Mouse (Mus musculus): ENCODE measurements around the gene Mrps26. TPM values are rescaled to one million over a fixed set of nuclear protein-coding genes. Genes with fewer than 3 reads are reported as not detected.

The Mrps26 gene
- total and polyA plus RNA-seq, 2 experiments from 2014 or later = 67.7 to 120 TPM

DNA sequence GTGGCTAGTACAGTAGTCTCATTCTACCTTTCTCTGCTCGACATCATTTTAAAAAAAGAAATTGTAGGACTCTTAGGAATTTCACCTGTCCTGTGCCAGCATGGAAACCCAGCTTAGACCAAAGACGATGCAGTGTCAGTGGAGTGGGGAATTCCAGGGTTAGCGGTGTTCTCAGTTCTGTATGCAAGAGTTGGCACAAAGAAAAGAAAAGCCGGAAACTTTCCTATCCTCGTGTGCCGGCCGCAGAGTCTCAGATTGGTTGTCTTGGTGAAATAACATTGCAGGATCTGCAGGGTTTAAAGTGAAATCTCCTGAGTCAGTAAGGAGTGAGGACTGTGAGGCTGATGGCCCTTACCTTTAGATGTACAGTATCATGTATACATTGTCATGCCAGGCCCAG, 33.6 kb upstream of the Mrps26 start:
- H3K4me1 ChIP-seq (ENCODE audit: insufficient read depth, low read length) = no peaks in the 10 kb centered on the region
- ATAC-seq = no peak
- H3K4me2 ChIP-seq (ENCODE audit: low read depth, low read length) = no peak overlapping the region
- peaks cover 37% of the 10 kb centered on the region for H3K36me3 ChIP-seq (ENCODE audit: insufficient read depth, low read length)
- no peak for TF ChIP-seq CTCF (IDR thresholded peaks at IDR 0.05; ENCODE audit: low read depth)
- H3K4me3 ChIP-seq (ENCODE audit: low read length) = no peak overlapping the region
- H3K9ac ChIP-seq (replicated peaks; ENCODE audit: low read length) = no peak overlapping the region
- WGBS = 80% methylated on average over 7 of the region's 7 CpGs
- H3K27ac ChIP-seq = no peak overlapping the region
- H3K27me3 ChIP-seq (ENCODE audit: insufficient read depth, low read length) = no peaks in the 10 kb centered on the region
- H3K9me3 ChIP-seq (ENCODE audit: low read length) = no peaks in the 10 kb centered on the region
- no peak for DNase-seq (ENCODE audit: low spot score)

DNA sequence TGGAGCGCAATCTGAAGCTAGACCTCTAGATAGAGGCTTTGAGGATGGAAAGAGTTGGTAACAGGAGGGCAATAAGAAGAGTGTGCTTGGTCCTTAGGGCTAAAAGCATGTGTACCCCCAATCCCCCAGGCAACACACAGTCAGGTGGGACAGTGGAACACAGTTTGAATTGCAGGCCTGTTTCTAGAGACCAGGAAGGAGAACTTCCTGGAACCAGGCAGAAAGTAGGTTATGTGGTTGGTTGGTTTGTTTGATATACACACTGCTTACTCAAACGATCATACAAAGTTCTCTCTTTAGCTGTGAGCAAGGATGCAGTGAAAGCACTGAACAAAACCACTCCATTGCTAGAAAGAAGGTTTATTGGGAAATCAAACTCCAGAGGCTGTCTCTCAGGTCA, 31.3 kb upstream of the Mrps26 start:
- Histone ChIP-seq H3K36me3 (ENCODE audit: insufficient read depth, low read length) (peaks cover 46% of the 10 kb centered on the region), H3K4me2 (ENCODE audit: low read depth, low read length) (no peak overlapping the region), H3K27ac (no peak overlapping the region), H3K4me1 (ENCODE audit: insufficient read depth, low read length) (no peaks in the 10 kb centered on the region), H3K27me3 (ENCODE audit: insufficient read depth, low read length) (no peaks in the 10 kb centered on the region), H3K4me3 (ENCODE audit: low read length) (no peak overlapping the region), H3K9me3 (ENCODE audit: low read length) (no peaks in the 10 kb centered on the region), H3K9ac (replicated peaks; ENCODE audit: low read length) (no peak overlapping the region)
- WGBS = 93% methylated on average over 2 of the region's 2 CpGs
- TF ChIP-seq CTCF (IDR thresholded peaks at IDR 0.05; ENCODE audit: low read depth) = no peak
- DNase-seq (ENCODE audit: low spot score) (no peak), ATAC-seq (no peak)

DNA sequence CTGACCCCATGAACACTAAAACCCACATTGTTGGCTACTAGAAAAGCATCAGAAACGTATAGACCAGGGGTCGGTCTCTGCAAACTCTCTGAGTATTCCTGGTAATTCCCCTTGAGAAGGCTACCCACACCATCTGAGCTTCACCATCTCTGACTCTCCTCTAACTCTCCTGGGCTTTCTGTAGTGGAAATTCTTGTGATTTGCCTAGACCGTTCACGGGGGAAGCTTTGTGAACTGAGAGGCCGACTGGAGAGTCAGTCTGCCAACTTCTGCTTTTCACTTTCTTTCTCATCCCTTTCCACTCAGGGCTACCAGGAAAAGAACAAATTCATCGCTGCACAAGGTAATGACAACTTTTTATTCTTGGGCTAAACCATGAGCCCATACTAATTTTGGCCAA, 28.5 kb upstream of the Mrps26 start:
- DNase-seq (ENCODE audit: low spot score) = no peak
- Histone ChIP-seq H3K27ac (no peak overlapping the region), H3K27me3 (ENCODE audit: insufficient read depth, low read length) (no peaks in the 10 kb centered on the region), H3K9ac (replicated peaks; ENCODE audit: low read length) (no peak overlapping the region), H3K36me3 (ENCODE audit: insufficient read depth, low read length) (peaks cover 63% of the 10 kb centered on the region), H3K4me2 (ENCODE audit: low read depth, low read length) (no peak overlapping the region), H3K9me3 (ENCODE audit: low read length) (no peaks in the 10 kb centered on the region), H3K4me1 (ENCODE audit: insufficient read depth, low read length) (no peaks in the 10 kb centered on the region), H3K4me3 (ENCODE audit: low read length) (no peak overlapping the region)
- no peak for TF ChIP-seq CTCF (IDR thresholded peaks at IDR 0.05; ENCODE audit: low read depth)
- ATAC-seq = no peak
- WGBS = 90% methylated on average over 6 of the region's 6 CpGs

DNA sequence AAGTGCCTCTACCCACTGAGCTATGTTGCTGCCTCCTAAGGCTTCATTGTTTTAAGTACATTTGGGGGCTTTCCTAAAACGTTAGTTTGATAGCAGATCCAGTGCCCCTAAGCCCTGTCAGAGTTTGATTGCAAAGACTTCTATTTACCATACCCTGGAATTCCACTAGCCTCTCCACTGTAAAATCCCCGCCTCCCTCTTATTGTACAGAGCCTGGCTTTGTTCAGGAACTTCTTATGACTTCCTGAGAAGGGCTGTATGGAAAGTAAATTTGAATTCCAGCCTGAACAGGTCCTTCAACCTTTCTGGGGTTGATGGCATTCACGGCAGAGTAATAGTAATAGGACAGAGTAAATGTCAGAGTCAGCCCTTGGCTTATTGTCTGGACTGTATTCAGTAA, 26.7 kb upstream of the Mrps26 start:
- WGBS = 78% methylated on average over 3 of the region's 3 CpGs

DNA sequence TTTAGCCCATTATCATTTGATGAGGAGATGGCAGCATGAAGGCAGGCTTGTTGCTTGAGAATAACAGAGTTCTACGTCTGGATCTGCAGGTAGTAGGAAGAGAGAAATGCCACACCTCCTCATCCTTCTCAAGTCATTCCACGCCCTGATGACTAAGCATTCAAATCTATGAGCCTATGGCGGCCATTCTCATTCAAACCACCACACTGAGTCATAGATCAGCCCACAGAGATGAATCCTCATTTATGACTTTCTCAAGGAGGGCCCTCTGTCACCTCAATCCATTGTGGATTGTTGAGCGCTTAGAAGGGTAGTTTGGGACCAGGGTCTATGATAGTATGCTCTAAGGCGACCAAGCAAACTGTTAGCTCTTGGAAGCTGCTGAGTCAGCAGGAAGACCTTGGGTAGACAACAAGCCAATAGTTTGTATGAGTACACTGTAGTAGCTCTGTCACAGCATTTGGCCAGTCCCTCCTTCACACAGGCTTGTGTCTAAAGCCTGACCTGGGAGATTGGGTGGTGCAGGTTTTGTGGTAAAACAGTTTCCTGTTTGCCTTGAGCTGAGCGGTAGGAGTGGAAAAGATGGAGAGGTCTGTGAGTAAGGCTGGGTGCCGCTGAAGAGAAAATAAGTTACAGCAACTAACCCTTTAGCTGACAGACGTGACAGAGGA, 24.5 kb upstream of the Mrps26 start:
- Histone ChIP-seq H3K27ac (no peak overlapping the region), H3K36me3 (ENCODE audit: insufficient read depth, low read length) (peaks cover 83% of the 10 kb centered on the region), H3K9me3 (ENCODE audit: low read length) (no peaks in the 10 kb centered on the region), H3K9ac (replicated peaks; ENCODE audit: low read length) (no peak overlapping the region), H3K4me2 (ENCODE audit: low read depth, low read length) (no peak overlapping the region), H3K4me1 (ENCODE audit: insufficient read depth, low read length) (no peaks in the 10 kb centered on the region), H3K4me3 (ENCODE audit: low read length) (no peak overlapping the region), H3K27me3 (ENCODE audit: insufficient read depth, low read length) (no peaks in the 10 kb centered on the region)
- DNase-seq (ENCODE audit: low spot score) (no peak), ATAC-seq (no peak)
- WGBS = 92% methylated on average over 8 of the region's 8 CpGs
- TF ChIP-seq CTCF (IDR thresholded peaks at IDR 0.05; ENCODE audit: low read depth) = no peak

More for the DNA sequence above, 26.7 kb upstream of the Mrps26 start:
- TF ChIP-seq CTCF (IDR thresholded peaks at IDR 0.05; ENCODE audit: low read depth) = no peak
- H3K9ac ChIP-seq (replicated peaks; ENCODE audit: low read length) = no peak overlapping the region
- no peak for DNase-seq (ENCODE audit: low spot score)
- H3K4me2 ChIP-seq (ENCODE audit: low read depth, low read length) = no peak overlapping the region
- H3K27me3 ChIP-seq (ENCODE audit: insufficient read depth, low read length) = no peaks in the 10 kb centered on the region
- H3K4me1 ChIP-seq (ENCODE audit: insufficient read depth, low read length) = no peaks in the 10 kb centered on the region
- H3K36me3 ChIP-seq (ENCODE audit: insufficient read depth, low read length) = peaks cover 80% of the 10 kb centered on the region
- H3K27ac ChIP-seq = no peak overlapping the region
- H3K4me3 ChIP-seq (ENCODE audit: low read length) = no peak overlapping the region
- ATAC-seq = no peak
- no peaks in the 10 kb centered on the region for H3K9me3 ChIP-seq (ENCODE audit: low read length)

DNA sequence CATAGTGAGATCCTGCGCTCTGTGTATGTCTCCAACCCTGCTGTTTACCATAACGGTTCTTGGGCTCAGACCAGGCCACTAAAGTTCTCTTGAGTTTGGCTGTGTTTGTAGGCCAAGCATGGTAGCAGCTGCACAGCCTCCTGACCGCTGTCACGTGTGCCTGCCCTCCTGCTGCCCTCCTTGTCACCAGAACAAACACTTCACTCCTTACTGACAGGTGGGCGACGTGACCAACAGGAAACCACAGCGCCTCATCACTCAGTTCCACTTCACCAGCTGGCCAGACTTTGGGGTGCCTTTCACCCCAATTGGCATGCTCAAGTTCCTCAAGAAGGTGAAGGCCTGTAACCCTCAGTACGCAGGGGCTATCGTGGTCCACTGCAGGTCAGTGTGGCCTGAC, 23.3 kb upstream of the Mrps26 start:
- 87% methylated on average over 9 of the region's 9 CpGs for WGBS
- no peaks in the 10 kb centered on the region for H3K27me3 ChIP-seq (ENCODE audit: insufficient read depth, low read length)
- DNase-seq (ENCODE audit: low spot score) (no peak), ATAC-seq (no peak)
- TF ChIP-seq CTCF (IDR thresholded peaks at IDR 0.05; ENCODE audit: low read depth) = no peak
- no peak overlapping the region for H3K4me3 ChIP-seq (ENCODE audit: low read length)
- no peak overlapping the region for H3K4me2 ChIP-seq (ENCODE audit: low read depth, low read length)
- no peak overlapping the region for H3K27ac ChIP-seq
- peaks cover 83% of the 10 kb centered on the region for H3K36me3 ChIP-seq (ENCODE audit: insufficient read depth, low read length)
- H3K4me1 ChIP-seq (ENCODE audit: insufficient read depth, low read length) = no peaks in the 10 kb centered on the region
- H3K9ac ChIP-seq (replicated peaks; ENCODE audit: low read length) = no peak overlapping the region
- no peaks in the 10 kb centered on the region for H3K9me3 ChIP-seq (ENCODE audit: low read length)

DNA sequence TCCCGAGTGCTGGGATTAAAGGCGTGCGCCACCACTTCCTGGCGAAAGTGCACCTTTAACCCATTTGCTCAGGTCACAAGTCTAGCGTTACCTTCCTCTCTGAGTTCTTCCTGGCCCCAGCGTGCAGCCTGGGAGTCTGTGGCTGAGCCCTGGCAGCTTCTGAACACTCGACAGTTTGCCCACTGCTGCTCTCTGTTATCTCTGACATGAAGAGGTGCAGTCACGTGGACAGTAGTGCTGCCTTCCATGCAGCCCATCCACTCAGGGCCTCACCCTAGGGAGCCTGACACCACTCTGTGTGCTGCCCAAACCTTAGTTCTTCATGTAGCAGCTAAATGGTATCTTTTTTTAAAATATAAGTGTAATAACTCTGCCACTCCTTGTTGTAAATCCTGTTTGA, 16.6 kb upstream of the Mrps26 start:
- DNase-seq (ENCODE audit: low spot score) (no peak), ATAC-seq (no peak)
- no peaks in the 10 kb centered on the region for H3K4me1 ChIP-seq (ENCODE audit: insufficient read depth, low read length)
- H3K9me3 ChIP-seq (ENCODE audit: low read length) = no peaks in the 10 kb centered on the region
- H3K36me3 ChIP-seq (ENCODE audit: insufficient read depth, low read length) = peaks cover 82% of the 10 kb centered on the region
- TF ChIP-seq CTCF (IDR thresholded peaks at IDR 0.05; ENCODE audit: low read depth) = no peak
- H3K9ac ChIP-seq (replicated peaks; ENCODE audit: low read length) = no peak overlapping the region
- no peak overlapping the region for H3K4me2 ChIP-seq (ENCODE audit: low read depth, low read length)
- no peaks in the 10 kb centered on the region for H3K27me3 ChIP-seq (ENCODE audit: insufficient read depth, low read length)
- H3K27ac ChIP-seq = no peak overlapping the region
- 91% methylated on average over 8 of the region's 8 CpGs for WGBS
- H3K4me3 ChIP-seq (ENCODE audit: low read length) = no peak overlapping the region
